Mouse (Mus musculus) forebrain, embryonic 11.5 days (tissue): ENCODE results near the gene Scrn2. TPM values are rescaled to one million over a fixed set of nuclear protein-coding genes. Genes with fewer than 3 reads are reported as not detected.
A peak's percentile ranks its signal among the peaks of the same experiment; 100 is the strongest.

Source experiments
- ATAC-seq: fragments of 200-750 bp; cut with Nextera tagmentation; replicated peaks from 2 replicates; pipeline ENCODE4 v1.8.0; 2017; ENCODE audit warnings: moderate TSS enrichment; ENCODE audit not compliant: low FRiP score
- DNase-seq: peaks from one replicate; pipeline ENCODE4 v3.0.0-alpha.2; 2017; ENCODE audit warnings: low spot score
- H3K27ac ChIP-seq: fragments of 300-500 bp; sonication (generic); 2 replicates; pipeline ENCODE4 v1.5.1; 2014; ENCODE audit warnings: low read depth, low read length
- H3K27me3 ChIP-seq: fragments of 300-500 bp; sonication (generic); 2 replicates; pipeline ENCODE4 v1.6.1; 2014; ENCODE audit warnings: mild to moderate bottlenecking, low read length, mixed read lengths; ENCODE audit not compliant: control insufficient read depth, insufficient read depth
- H3K36me3 ChIP-seq: fragments of 300-500 bp; sonication (generic); 2 replicates; pipeline ENCODE4 v1.6.1; 2014; ENCODE audit warnings: mild to moderate bottlenecking, low read length, moderate library complexity, mixed read lengths; ENCODE audit not compliant: control insufficient read depth, insufficient read depth
- H3K4me1 ChIP-seq: fragments of 300-500 bp; sonication (generic); replicated peaks from 2 replicates; pipeline ENCODE4 v1.6.1; 2014; ENCODE audit warnings: low read length, mixed read lengths; ENCODE audit not compliant: control insufficient read depth, insufficient read depth
- H3K4me2 ChIP-seq: fragments of 300-500 bp; sonication (generic); 2 replicates; pipeline ENCODE4 v1.6.1; 2014; ENCODE audit warnings: low read depth, mild to moderate bottlenecking, low read length, moderate library complexity, mixed read lengths; ENCODE audit not compliant: severe bottlenecking
- H3K4me3 ChIP-seq: fragments of 300-500 bp; sonication (generic); 2 replicates; pipeline ENCODE4 v1.5.1; 2014; ENCODE audit warnings: low read depth, low read length
- H3K9ac ChIP-seq: fragments of 300-500 bp; sonication (generic); 2 replicates; pipeline ENCODE4 v1.6.1; 2014; ENCODE audit warnings: low read length
- H3K9me3 ChIP-seq: fragments of 300-500 bp; sonication (generic); 2 replicates; pipeline ENCODE4 v1.6.1; 2016; ENCODE audit warnings: low read length, mixed read lengths; ENCODE audit not compliant: control insufficient read depth
- WGBS: fragments of 180-500 bp; shearing (Covaris S2); extraction: QIAGEN DNeasy Blood & Tissue Kit; methylation state at CpG from one replicate; pipeline ENCODE4 v1.1.7; 2014; 5-methylcytosine and 5-hydroxymethylcytosine counted together
- polyA plus RNA-seq: library from polyadenylated mRNA; unstranded; fragments of >200 nt; fragmentation: Nextera tagmentation; extraction: Ambion mirVana; gene quantifications from 2 replicates; pipeline ENCODE4 v1.2.1, GENCODE M21; 2014

The Scrn2 gene
- polyA plus RNA-seq, 1 experiment from 2014 or later: 31.6 TPM

DNA sequence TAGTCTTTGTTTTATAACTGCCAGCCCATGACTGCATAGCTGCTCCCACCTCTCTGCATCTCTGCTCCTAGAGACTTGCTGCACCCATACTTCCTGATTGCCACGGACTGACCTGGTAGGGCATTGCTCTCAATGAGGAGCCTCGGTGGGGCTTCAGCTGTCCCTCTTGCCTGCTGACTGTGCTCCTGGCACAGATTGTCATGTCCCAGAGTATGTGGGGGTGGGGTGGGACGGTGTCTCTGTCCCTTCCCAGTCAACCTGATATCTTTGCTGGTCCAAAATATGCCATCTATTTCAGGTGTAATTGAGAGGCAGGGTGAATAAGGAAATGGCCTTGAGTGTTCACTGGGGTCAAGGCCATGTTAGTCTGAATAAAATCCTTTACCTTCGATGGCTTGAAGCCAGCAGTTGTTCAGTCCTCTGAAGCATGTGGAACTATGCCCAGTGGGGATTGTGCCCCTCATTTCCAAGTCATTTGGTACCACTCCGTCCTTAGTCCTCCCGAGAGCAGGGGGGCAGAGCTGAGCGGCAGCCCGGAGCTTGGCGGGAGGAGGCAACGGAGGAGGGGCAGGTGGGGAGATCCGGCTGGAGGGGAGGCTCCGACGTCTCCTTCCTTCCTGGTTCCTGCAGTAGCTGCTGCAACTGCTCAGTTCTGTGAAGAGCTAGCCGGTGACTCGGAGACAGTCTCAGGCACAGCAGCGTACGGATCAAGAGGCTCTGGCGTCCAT, 20.6 kb downstream of the Scrn2 start, which contains the start of gene Osbpl7:
TSS of gene Osbpl7 (plus strand) at position 413 of the 728 bp plus-strand sequence.
- peak within 1 kb of the TSS; percentile 64 for H3K9ac ChIP-seq
- H3K4me1 ChIP-seq: peaks cover 11% of the 10 kb centered on the region
- no peak within 1 kb of the TSS; the same call in 1 of the 2 replicates for H3K27ac ChIP-seq

DNA sequence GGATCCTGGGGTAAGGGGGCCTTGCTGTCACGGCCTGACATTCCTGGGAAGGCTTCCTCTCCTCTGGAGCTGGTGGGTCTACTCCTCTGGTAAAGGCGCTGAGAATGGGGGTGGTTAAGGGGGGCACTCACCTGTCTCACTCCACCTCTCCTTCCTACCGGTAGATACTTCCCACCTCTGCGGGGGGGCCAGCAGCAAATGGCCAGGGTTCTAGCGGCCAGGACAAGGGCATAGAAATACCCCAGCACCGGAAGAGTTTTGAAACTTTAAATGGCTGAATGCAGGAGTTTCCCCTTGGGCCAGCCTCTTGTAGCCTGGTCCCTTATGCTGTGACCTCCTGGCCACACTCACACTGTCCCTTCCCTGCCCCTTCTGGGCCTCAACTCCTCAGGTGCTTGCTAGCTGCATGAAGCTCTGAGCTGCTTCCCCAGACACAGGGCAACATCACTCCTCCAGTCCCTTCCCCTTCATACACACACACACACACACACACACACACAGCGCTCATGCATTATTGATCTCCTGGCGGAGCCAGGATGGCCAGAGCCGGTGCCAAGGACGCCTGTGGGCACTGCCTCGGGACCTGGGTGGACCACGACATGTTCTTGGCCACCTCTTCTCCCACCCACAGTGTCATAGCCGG, 21.3 kb downstream of the Scrn2 start:
- Histone ChIP-seq H3K4me1 (peaks cover 11% of the 10 kb centered on the region), H3K4me2 (peak overlapping the region; percentile 89), H3K9ac (peak overlapping the region; percentile 64), H3K36me3 (peaks cover 2% of the 10 kb centered on the region; the same call in 1 of the 2 replicates), H3K9me3 (no peaks in the 10 kb centered on the region), H3K27me3 (no peaks in the 10 kb centered on the region), H3K4me3 (peak overlapping the region; percentile 56), H3K27ac (no peak overlapping the region)
- DNase-seq: no peak
- ATAC-seq: peak; percentile 49
- WGBS: 35% methylated on average over 13 of the region's 13 CpGs

More for the DNA sequence above, 20.6 kb downstream of the Scrn2 start, which contains the start of gene Osbpl7:
- ATAC-seq: peak; percentile 60
- Histone ChIP-seq H3K4me3 (peak within 1 kb of the TSS; percentile 56), H3K27me3 (no peaks in the 10 kb centered on the region), H3K4me2 (peak within 1 kb of the TSS; percentile 89), H3K36me3 (peaks cover 2% of the 10 kb centered on the region; the same call in 1 of the 2 replicates), H3K9me3 (no peaks in the 10 kb centered on the region)
- DNase-seq: peak; percentile 84
- WGBS: 9% methylated on average over 18 of the region's 18 CpGs

DNA sequence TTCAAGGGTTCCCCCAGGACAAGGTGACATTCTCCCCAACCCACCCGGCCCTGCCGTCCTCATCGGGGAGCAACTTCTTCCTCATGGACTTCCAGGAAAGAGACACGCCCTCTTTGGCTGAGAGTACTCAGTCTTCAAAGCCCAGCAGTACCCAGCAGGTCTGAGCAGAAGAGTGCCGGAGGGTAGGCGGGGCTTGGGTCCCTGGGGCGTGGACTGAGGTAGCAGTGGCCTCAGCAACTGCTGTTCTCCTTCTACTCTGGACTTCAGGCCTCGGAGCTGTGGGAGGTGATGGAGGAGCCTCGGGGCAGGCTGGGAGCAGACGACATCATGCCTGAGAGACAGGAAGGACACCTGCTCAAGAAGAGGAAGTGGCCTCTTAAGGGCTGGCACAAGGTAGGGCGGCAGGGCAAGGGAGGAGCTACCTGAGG, 22.5 kb downstream of the Scrn2 start:
- H3K9ac ChIP-seq: no peak overlapping the region
- no peak overlapping the region for H3K4me2 ChIP-seq
- 0 out of 2 replicates have a peak, but pooled peaks have one; percentile 29 for ATAC-seq
- no peaks in the 10 kb centered on the region for H3K9me3 ChIP-seq
- no peak overlapping the region for H3K4me3 ChIP-seq
- WGBS: 30% methylated on average over 11 of the region's 11 CpGs
- H3K27ac ChIP-seq: no peak overlapping the region
- H3K27me3 ChIP-seq: no peaks in the 10 kb centered on the region
- no peak for DNase-seq
- H3K4me1 ChIP-seq: peaks cover 11% of the 10 kb centered on the region
- peaks cover 2% of the 10 kb centered on the region; the same call in 1 of the 2 replicates for H3K36me3 ChIP-seq

DNA sequence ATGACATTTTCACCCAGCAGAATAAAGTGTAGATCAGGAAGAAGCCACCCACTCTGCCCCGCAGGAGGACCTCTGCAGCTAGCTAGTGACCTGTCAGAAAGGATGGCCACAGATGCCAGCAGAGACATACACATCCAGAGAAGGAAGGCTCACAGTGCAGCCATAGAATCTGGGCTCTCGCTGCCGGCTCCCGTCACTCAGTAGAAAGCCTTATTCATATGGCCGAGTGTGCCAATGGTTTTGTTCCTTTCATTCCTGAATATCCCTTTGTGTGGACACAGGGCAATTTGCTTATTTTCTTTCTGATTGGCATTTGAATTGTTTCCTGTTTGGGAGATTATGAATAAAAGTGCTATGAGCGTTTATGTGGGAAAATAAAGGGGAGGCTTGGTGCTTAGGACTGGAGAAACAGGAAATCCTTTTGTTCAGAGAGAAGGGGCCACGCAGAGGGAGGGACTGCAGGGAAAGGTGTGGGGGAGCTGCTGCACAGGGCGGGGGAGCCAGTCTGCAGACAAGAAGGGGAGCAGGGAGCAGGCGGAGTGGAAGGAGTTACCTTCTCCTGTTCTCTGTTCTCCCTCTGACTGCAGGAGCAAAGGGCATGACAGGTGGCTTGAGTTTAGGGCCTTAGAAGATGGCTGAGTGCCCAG, 33.7 kb downstream of the Scrn2 start:
- Histone ChIP-seq H3K36me3 (no peaks in the 10 kb centered on the region; the same call in 1 of the 2 replicates), H3K4me3 (no peak overlapping the region), H3K9me3 (no peaks in the 10 kb centered on the region), H3K27me3 (no peaks in the 10 kb centered on the region), H3K4me2 (no peak overlapping the region), H3K9ac (peak overlapping the region; percentile 29; the same call in 1 of the 2 replicates), H3K4me1 (peaks cover 4% of the 10 kb centered on the region; the same call in 1 of the 2 replicates), H3K27ac (peak overlapping the region; percentile 31)
- WGBS: 26% methylated on average over 9 of the region's 9 CpGs
- 0 out of 2 replicates have a peak, but pooled peaks have one; percentile 18 for ATAC-seq
- no peak for DNase-seq

DNA sequence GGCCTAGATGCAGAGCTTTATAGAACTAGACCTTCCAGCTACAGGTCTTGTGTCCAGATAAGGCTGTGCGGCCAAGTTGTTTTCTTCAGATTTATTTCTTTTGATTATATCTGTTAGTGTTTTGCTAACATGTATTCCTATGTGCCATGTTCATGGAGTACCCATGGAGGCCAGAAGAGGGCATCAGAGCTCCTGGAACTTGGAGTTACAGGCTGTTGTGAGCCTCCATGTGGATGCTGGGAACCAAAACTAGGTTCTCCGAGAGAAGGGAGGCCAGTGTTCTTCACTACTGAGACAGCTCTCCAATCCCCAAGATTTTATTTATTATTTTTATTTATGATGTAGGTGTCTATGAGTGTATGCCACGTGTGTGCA, 34.2 kb downstream of the Scrn2 start:
- no peak for ATAC-seq
- WGBS: 89% methylated on average over 3 of the region's 3 CpGs

DNA sequence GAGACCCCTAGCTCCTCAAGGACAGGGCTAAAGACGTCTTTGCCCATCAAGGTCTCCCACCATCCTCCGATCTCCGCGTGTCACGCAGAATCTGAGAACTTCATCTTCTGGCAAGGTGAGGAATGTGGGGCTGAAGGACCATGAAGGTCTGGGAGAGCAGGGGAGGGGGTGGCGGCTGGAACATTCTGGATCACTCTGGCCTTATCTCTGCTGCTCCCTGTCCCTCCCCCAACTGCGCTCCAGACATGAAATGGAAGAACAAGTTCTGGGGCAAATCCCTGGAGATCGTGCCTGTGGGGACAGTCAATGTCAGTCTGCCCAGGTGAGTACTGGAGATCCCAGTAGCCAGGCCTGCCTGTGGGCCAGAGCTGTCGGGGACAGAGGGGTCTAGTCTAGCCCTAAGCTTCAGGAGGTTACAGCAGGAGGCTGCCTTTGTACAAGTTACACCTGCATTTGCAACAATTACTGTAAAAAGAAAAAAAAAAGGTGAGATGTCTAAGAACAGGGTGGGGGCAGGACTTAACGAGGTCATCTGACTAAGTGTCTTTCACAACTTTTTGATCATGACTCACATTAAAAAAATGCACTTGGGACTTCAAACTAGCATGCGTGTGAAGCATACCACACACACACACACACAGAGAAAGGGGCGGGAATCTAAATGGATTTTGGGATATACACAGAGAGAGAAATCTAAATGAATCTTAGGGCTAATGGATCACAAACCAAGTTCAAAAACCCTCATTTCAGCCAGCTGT, 36.0 kb downstream of the Scrn2 start:
- H3K27ac ChIP-seq: no peak overlapping the region
- H3K9ac ChIP-seq: no peak overlapping the region
- no peak for ATAC-seq
- no peak overlapping the region for H3K4me2 ChIP-seq
- H3K36me3 ChIP-seq: no peaks in the 10 kb centered on the region
- H3K9me3 ChIP-seq: no peaks in the 10 kb centered on the region
- 90% methylated on average over 12 of the region's 12 CpGs for WGBS
- DNase-seq: no peak
- H3K4me1 ChIP-seq: peaks cover 4% of the 10 kb centered on the region; the same call in 1 of the 2 replicates
- H3K27me3 ChIP-seq: no peaks in the 10 kb centered on the region
- H3K4me3 ChIP-seq: no peak overlapping the region

More for the DNA sequence above, 34.2 kb downstream of the Scrn2 start:
- no peak overlapping the region for H3K4me3 ChIP-seq
- no peak overlapping the region for H3K4me2 ChIP-seq
- H3K27ac ChIP-seq: peak overlapping the region; percentile 31
- no peaks in the 10 kb centered on the region; the same call in 1 of the 2 replicates for H3K36me3 ChIP-seq
- peaks cover 4% of the 10 kb centered on the region; the same call in 1 of the 2 replicates for H3K4me1 ChIP-seq
- no peak overlapping the region for H3K9ac ChIP-seq
- no peaks in the 10 kb centered on the region for H3K27me3 ChIP-seq
- H3K9me3 ChIP-seq: no peaks in the 10 kb centered on the region
- no peak for DNase-seq

DNA sequence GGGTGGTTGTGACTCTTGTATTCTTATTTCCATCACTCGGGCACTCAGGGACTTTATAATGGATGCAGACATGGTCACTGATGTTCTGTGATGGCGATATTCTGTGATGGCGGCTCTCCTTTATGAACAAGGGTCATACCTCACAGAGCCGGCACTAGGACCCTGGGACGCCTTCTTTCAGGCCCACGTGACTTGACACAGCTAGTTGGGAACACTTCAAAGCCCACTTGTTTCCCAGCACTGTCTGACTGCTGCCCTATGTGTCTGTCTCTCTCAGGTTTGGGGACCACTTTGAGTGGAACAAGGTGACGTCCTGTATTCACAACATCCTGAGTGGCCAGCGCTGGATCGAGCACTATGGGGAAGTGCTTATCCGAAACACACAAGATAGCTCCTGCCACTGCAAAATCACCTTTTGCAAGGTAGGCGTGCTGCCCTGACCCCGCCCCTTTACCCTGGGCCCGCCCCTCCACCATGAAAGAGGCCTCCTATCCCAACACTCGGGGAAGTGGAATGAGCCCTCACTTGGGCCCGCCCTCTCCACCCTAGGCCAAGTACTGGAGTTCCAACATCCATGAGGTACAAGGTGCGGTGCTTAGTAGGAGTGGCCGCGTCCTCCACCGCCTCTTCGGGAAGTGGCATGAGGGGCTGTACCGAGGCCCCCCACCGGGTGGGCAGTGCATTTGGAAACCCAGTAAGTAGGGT, 37.1 kb downstream of the Scrn2 start:
- Histone ChIP-seq H3K4me1 (peaks cover 4% of the 10 kb centered on the region; the same call in 1 of the 2 replicates), H3K9ac (no peak overlapping the region), H3K4me3 (no peak overlapping the region), H3K27me3 (no peaks in the 10 kb centered on the region), H3K4me2 (no peak overlapping the region), H3K9me3 (no peaks in the 10 kb centered on the region), H3K27ac (no peak overlapping the region), H3K36me3 (no peaks in the 10 kb centered on the region)
- ATAC-seq: no peak
- WGBS: 47% methylated on average over 22 of the region's 22 CpGs
- no peak for DNase-seq
